Mouse (Mus musculus) CH12.LX (cell line): ENCODE data around the gene Mmp3. TPM values are rescaled to one million over a fixed set of nuclear protein-coding genes. Genes with fewer than 3 reads are reported as not detected.
"Not testable (repeated sequence)": the region's sequence is repeated elsewhere in the genome, so short reads cannot be mapped to it uniquely, and the experiment has no call there.

Source experiments
- DNase-seq: peaks from one replicate; pipeline ENCODE4 v3.0.0-alpha.2; 2013; ENCODE audit errors: extremely low read depth
- H3K27ac ChIP-seq: 2 replicates; pipeline ENCODE4 v1.5.1; 2012; ENCODE audit warnings: low read depth, mild to moderate bottlenecking, control low read depth, moderate library complexity; ENCODE audit not compliant: insufficient read depth
- H3K27me3 ChIP-seq: replicated peaks from 2 replicates; pipeline ENCODE3; 2012; ENCODE audit warnings: inconsistent platforms
- H3K36me3 ChIP-seq, 2 experiments: replicated peaks in 1 of 2; 2 replicates each; pipeline versions ENCODE3 to v1.6.1; 2012; ENCODE audit warnings: inconsistent platforms in 1 of 2, low read length in 1 of 2, mild to moderate bottlenecking in 1 of 2, mixed read lengths in 1 of 2, moderate library complexity in 1 of 2; ENCODE audit not compliant: control insufficient read depth in 1 of 2, insufficient read depth in 1 of 2
- H3K4me1 ChIP-seq, 2 experiments: 2 replicates each; pipeline ENCODE4 v1.6.1; 2012; ENCODE audit warnings: inconsistent platforms in 1 of 2, moderate library complexity in 1 of 2; ENCODE audit not compliant: insufficient read depth in 2 of 2, control insufficient read depth in 1 of 2
- H3K4me2 ChIP-seq: 2 replicates; pipeline ENCODE4 v1.6.1; 2012; ENCODE audit warnings: low read depth, mild to moderate bottlenecking, control low read depth; ENCODE audit not compliant: poor library complexity, insufficient read depth, severe bottlenecking
- H3K4me3 ChIP-seq, 3 experiments: fragments of 150-350 bp in 1 of 3; sonication (generic) in 1 of 3; replicated peaks in 1 of 3; 2 replicates each; pipeline versions ENCODE3 to v1.5.1; 2011 to 2012; ENCODE audit warnings: low read depth in 2 of 3, low read length in 2 of 3, mild to moderate bottlenecking in 2 of 3, moderate library complexity in 2 of 3, control low read depth in 1 of 3, improper control_type of control experiment in 1 of 3, inconsistent platforms in 1 of 3, mixed read lengths in 1 of 3; ENCODE audit not compliant: poor library complexity in 1 of 3
- H3K79me2 ChIP-seq: replicated peaks from 2 replicates; pipeline ENCODE4 v1.6.1; 2012; ENCODE audit warnings: mild to moderate bottlenecking, moderate library complexity; ENCODE audit not compliant: control insufficient read depth, poor library complexity, insufficient read depth, severe bottlenecking; ENCODE audit errors: extremely low read depth
- H3K9ac ChIP-seq: 2 replicates; pipeline ENCODE4 v1.6.1; 2012; ENCODE audit warnings: low read depth, mild to moderate bottlenecking, control low read depth, moderate library complexity; ENCODE audit not compliant: insufficient read depth
- H3K9me3 ChIP-seq: replicated peaks from 2 replicates; pipeline ENCODE3; 2012; ENCODE audit warnings: low read length, inconsistent platforms, mixed read lengths
- BHLHE40 ChIP-seq: IDR thresholded peaks from 2 replicates; pipeline ENCODE4 v1.6.1; 2011; ENCODE audit warnings: mild to moderate bottlenecking, low read depth, low read length, improper control_type of control experiment
- EP300 ChIP-seq: IDR thresholded peaks from 2 replicates; pipeline ENCODE4 v1.6.1; 2011; ENCODE audit warnings: low read length, improper control_type of control experiment
- ETS1 ChIP-seq: conservative IDR thresholded peaks from 2 replicates; pipeline ENCODE4 v1.6.1; 2012; ENCODE audit warnings: low read depth, mild to moderate bottlenecking, inconsistent platforms, low read length, improper control_type of control experiment, moderate library complexity
- MAX ChIP-seq: IDR thresholded peaks from 2 replicates; pipeline ENCODE4 v1.6.1; 2011; ENCODE audit warnings: low read length, improper control_type of control experiment
- MAZ ChIP-seq: IDR thresholded peaks from 2 replicates; pipeline ENCODE4 v1.6.1; 2012; ENCODE audit warnings: low read depth, mild to moderate bottlenecking, inconsistent platforms, low read length, improper control_type of control experiment, moderate library complexity
- MEF2A ChIP-seq: IDR thresholded peaks from 2 replicates; pipeline ENCODE4 v1.6.1; 2014; ENCODE audit warnings: low read depth, mild to moderate bottlenecking, inconsistent platforms, low read length, improper control_type of control experiment, borderline replicate concordance
- MXI1 ChIP-seq: IDR thresholded peaks from 2 replicates; pipeline ENCODE4 v1.6.1; 2011; ENCODE audit warnings: mild to moderate bottlenecking, low read depth, low read length, improper control_type of control experiment
- MYC ChIP-seq: IDR thresholded peaks from 2 replicates; pipeline ENCODE4 v1.6.1; 2011; ENCODE audit warnings: low read depth, mild to moderate bottlenecking, improper control_type of control experiment, low read length
- NRF1 ChIP-seq: IDR thresholded peaks from 2 replicates; pipeline ENCODE4 v1.6.1; 2014; ENCODE audit warnings: low read depth, mild to moderate bottlenecking, inconsistent platforms, low read length, improper control_type of control experiment, moderate library complexity
- RCOR1 ChIP-seq: conservative IDR thresholded peaks from 2 replicates; pipeline ENCODE4 v1.6.1; 2012; ENCODE audit warnings: low read depth, mild to moderate bottlenecking, inconsistent platforms, low read length, improper control_type of control experiment
- SIN3A ChIP-seq: IDR thresholded peaks from 2 replicates; pipeline ENCODE4 v1.6.1; 2012; ENCODE audit warnings: low read length, improper control_type of control experiment, inconsistent platforms
- TBP ChIP-seq: conservative IDR thresholded peaks from 2 replicates; pipeline ENCODE4 v1.6.1; 2011; ENCODE audit warnings: low read depth, low read length, improper control_type of control experiment
- TCF12 ChIP-seq: IDR thresholded peaks from 2 replicates; pipeline ENCODE4 v1.6.1; 2014; ENCODE audit warnings: low read depth, mild to moderate bottlenecking, inconsistent platforms, low read length, improper control_type of control experiment
- dilution Hi-C: fragments of 300-500 bp; cut with MboI; formaldehyde crosslinking; loops from 2 replicates; pipeline ENCODE4 v1.14.3; 2020; ENCODE audit warnings: low sequenced_read_pairs; ENCODE audit not compliant: extremely low pct_unique_long_range_greater_than_20kb, extremely low pct_ligation_motif_present
- in situ Hi-C: fragments of 300-500 bp; cut with MboI; formaldehyde crosslinking; loops from 3 replicates; pipeline ENCODE4 v1.14.3; 2019; ENCODE audit warnings: low sequenced_read_pairs, low pct_ligation_motif_present, low pct_unique_long_range_greater_than_20kb, mixed read lengths
- polyA plus RNA-seq: library from polyadenylated mRNA; unstranded; fragments of >175 nt; gene quantifications from 2 replicates; pipeline ENCODE4 v1.2.1, GENCODE M21; 2012; ENCODE audit warnings: low read depth; ENCODE audit not compliant: insufficient read length
- total RNA-seq, 2 experiments: library from RNA; depleted of rRNA; stranded (reverse); fragments of 300-350 nt in 1 of 2; fragments of >200 nt in 1 of 2; gene quantifications; 2 replicates each; pipeline ENCODE4 v1.2.3; 2012 to 2014

Gene Mmp3
- total RNA-seq (2012; rRNA removed) (0.08 TPM in 1 of 2 replicates, not detected in the other), total RNA-seq (2014; rRNA removed) (not detected in 2 replicates), polyA plus RNA-seq (not detected in 2 replicates)

DNA sequence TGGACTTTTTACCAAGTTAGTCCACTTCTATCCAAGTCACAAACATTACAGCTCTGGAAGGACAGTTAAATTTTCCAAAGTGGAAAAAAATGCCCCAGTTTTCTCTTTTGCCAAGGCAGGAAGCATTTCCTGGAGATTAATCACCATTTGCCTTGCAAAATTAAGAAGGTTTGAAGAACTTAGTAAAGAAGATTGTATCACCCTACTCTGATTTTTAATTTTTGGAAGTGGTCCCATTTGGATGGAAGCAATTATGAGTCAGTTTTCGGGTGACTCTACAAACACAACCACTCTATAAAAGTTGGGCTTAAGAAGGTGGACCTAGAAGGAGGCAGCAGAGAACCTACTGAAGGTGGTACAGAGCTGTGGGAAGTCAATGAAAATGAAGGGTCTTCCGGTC is at the start of gene Mmp3:
Gene Mmp3, plus strand, starts transcription at position 301 of the 400 bp plus-strand sequence.
- in situ Hi-C loops (no loop called here), dilution Hi-C loops (no loop called here)
- DNase-seq, result no peak
- no peak within 1 kb of the TSS for H3K4me2 ChIP-seq
- H3K9ac ChIP-seq, result no peak within 1 kb of the TSS
- H3K9me3 ChIP-seq, result no peaks in the 10 kb centered on the region
- no peaks in the 10 kb centered on the region for H3K4me1 ChIP-seq
- no peaks in the 10 kb centered on the region for H3K36me3 ChIP-seq
- no peaks in the 10 kb centered on the region for H3K79me2 ChIP-seq
- H3K27ac ChIP-seq, result no peak within 1 kb of the TSS
- no peak within 1 kb of the TSS for H3K4me3 ChIP-seq
- TF ChIP-seq MXI1 (no peak), NRF1 (no peak), MEF2A (no peak)
- H3K27me3 ChIP-seq, result no peaks in the 10 kb centered on the region

DNA sequence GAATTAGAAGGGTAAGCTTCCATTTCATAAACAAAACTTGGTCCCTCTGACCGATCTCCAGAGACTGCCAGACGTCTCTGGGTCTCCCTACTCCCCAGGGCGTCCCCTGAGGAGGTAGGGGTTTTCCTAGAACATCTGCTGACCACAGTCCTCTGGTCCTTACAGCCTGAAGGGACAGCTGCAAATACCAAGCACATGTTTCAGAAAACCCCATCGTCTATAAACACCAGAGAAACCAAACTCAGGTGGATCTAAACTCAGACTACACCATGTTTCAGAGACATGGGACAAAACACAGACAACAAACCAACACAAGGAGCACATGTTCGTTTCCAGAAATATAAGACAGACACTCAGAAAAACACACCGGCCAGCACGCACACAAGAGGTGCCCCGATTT is 49.1 kb upstream of the Mmp3 start:
- H3K4me3 ChIP-seq, H3K27me3 ChIP-seq, H3K9me3 ChIP-seq, H3K79me2 ChIP-seq, H3K9ac ChIP-seq, dilution Hi-C loops, H3K36me3 ChIP-seq, in situ Hi-C loops: not testable (repeated sequence)
- peak overlapping the region; percentile 82 for H3K4me2 ChIP-seq
- H3K4me1 ChIP-seq, result peaks cover 6 to 26% of the 10 kb centered on the region in 2 experiments
- DNase-seq, result peak; percentile 73
- TF ChIP-seq ETS1 (peak; percentile 80; the same call in 1 of the 2 replicates), RCOR1 (0 out of 2 replicates have a peak, but pooled peaks have one; percentile 9), EP300 (peak; percentile 71), MYC (peak; percentile 92; the same call in 1 of the 2 replicates), TCF12 (peak; percentile 95), MAZ (0 out of 2 replicates have a peak, but pooled peaks have one; percentile 33), MEF2A (peak; percentile 83), TBP (0 out of 2 replicates have a peak, but pooled peaks have one; percentile 5), MAX (peak; percentile 93; the same call in 1 of the 2 replicates), BHLHE40 (peak; percentile 83), SIN3A (peak; percentile 61), MXI1 (peak; percentile 80)
- peak overlapping the region; percentile 40; the same call in 1 of the 2 replicates for H3K27ac ChIP-seq
